Mouse (Mus musculus): ENCODE data around the gene Tanc2.

Gene Tanc2

GRCm38 (mm10) chr11:105823759-105824158, 234.0 kb downstream of the Tanc2 start:
- in situ Hi-C loops (cut with MboI; ENCODE audit: unreplicated experiment in 2 of 2) = no loop called here

- in situ Hi-C loops (cut with MboI; ENCODE audit: unreplicated experiment in 2 of 2) = no loop called here
Measured at GRCm38 (mm10) chr11:105828175-105828574, 238.4 kb downstream of the Tanc2 start.

- in situ Hi-C loops (cut with MboI; ENCODE audit: unreplicated experiment in 2 of 2) = no loop called here
Measured at GRCm38 (mm10) chr11:105835209-105835608, 245.4 kb downstream of the Tanc2 start.

DNA sequence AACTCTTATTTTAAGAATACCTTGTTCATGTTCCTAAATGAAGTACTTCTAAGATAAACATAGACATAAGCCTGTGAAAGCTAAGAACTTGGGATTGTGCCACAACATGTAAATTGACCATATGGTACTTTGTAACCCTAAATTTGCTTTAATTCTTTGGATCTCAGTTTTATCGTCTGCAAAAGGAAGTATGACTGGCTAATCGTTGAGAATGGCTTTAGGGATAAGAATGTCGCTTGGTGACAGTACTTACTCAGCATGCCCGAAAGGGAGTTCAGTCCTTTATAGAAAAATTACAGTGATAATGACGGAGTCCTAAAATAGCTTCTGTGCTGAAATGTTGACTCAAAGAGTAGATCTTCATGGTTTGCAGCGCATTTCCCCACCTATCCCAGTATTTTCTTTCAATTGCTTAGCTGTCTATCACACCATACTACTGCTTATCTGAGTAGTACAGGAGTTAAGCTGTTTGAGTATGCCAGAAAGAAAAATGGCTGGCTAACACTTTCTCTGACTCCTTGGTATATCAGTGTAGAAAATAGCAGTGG, 246.6 kb downstream of the Tanc2 start:
- in situ Hi-C loops (cut with MboI; ENCODE audit: unreplicated experiment in 2 of 2) = no loop called here

- in situ Hi-C loops (cut with MboI; ENCODE audit: unreplicated experiment in 2 of 2) = no loop called here
Measured at GRCm38 (mm10) chr11:105837962-105838361, 248.2 kb downstream of the Tanc2 start.

DNA sequence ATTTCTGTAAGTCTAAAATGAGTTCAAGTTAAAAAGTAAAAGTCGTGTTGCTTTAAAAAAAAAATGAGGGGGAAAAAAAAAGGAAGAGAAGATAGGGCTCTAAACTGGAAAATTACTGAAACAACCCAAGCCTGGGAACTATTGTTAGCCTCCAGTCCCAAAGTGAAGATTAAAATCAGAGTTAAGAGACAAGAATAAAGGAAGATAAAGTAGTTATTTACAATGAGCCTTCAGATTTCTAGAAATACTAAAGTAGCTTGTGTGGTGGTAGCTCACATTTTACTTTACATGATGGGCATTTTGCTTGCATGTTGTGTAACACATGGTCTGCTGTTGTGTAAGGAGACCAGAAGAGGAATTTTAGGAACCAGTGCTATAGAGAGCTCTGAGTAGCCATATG, 256.1 kb downstream of the Tanc2 start:
- in situ Hi-C loops (cut with MboI; ENCODE audit: unreplicated experiment in 2 of 2) = no loop called here

- in situ Hi-C loops (cut with MboI; ENCODE audit: unreplicated experiment in 2 of 2) = no loop called here
Measured at GRCm38 (mm10) chr11:105855504-105855903, 265.7 kb downstream of the Tanc2 start.

GRCm38 (mm10) chr11:105858063-105858462, 268.3 kb downstream of the Tanc2 start:
- in situ Hi-C loops (cut with MboI; ENCODE audit: unreplicated experiment in 2 of 2) = no loop called here

- in situ Hi-C loops (cut with MboI; ENCODE audit: unreplicated experiment in 2 of 2) = no loop called here
Measured at GRCm38 (mm10) chr11:105885558-105885957, 295.8 kb downstream of the Tanc2 start.

DNA sequence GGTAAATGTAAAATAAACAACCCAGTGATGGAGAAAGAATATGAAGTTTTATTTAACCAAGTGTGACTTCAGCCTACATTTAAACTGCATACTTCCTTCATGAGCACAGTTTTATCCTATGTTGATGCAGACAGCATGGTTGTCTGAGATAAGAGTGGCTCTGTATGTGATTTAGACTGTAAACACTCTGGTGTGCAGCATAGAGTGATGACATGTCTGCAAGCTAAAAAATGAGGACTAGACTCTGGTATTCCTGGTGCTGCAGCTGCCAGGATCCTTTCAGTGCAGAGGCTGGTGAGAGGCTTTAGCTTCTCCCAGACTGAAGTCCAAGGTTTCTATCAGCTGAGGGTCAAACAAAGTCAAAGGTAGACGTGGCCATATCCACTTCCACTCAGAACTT, 297.5 kb downstream of the Tanc2 start:
- in situ Hi-C loops (cut with MboI; ENCODE audit: unreplicated experiment in 2 of 2) = no loop called here

DNA sequence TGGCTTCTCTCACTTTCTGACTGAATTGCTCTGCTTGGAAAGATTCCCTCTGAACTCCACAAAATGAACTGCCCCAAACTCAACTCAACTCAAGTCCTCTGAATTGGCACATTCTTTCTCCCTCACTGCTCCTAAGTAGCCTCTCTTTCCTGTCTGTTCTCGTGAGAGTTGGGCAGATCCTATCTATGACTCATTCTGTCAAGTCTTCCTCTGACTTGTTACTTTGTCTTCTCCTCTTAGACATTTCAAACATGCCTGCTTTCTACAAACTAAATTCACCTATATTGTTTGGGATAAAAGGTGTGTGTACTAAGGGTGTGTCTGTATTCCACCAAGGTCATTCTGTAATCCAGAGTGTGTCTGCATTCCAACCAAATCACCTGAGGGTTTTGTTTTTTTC, 309.4 kb downstream of the Tanc2 start:
- in situ Hi-C loops (cut with MboI; ENCODE audit: unreplicated experiment in 2 of 2) = no loop called here

- in situ Hi-C loops (cut with MboI; ENCODE audit: unreplicated experiment in 2 of 2) = loop anchor here (25.0 kb wide), 2 partner anchors 1414 to 1614 kb away; no protein-coding TSS in a partner anchor
Measured at GRCm38 (mm10) chr11:105901501-105901900, 311.7 kb downstream of the Tanc2 start.

- in situ Hi-C loops (cut with MboI; ENCODE audit: unreplicated experiment in 2 of 2) = loop anchor here (25.0 kb wide), 2 partner anchors 1416 to 1616 kb away; no protein-coding TSS in a partner anchor
Measured at GRCm38 (mm10) chr11:105902956-105903355, 313.2 kb downstream of the Tanc2 start.

DNA sequence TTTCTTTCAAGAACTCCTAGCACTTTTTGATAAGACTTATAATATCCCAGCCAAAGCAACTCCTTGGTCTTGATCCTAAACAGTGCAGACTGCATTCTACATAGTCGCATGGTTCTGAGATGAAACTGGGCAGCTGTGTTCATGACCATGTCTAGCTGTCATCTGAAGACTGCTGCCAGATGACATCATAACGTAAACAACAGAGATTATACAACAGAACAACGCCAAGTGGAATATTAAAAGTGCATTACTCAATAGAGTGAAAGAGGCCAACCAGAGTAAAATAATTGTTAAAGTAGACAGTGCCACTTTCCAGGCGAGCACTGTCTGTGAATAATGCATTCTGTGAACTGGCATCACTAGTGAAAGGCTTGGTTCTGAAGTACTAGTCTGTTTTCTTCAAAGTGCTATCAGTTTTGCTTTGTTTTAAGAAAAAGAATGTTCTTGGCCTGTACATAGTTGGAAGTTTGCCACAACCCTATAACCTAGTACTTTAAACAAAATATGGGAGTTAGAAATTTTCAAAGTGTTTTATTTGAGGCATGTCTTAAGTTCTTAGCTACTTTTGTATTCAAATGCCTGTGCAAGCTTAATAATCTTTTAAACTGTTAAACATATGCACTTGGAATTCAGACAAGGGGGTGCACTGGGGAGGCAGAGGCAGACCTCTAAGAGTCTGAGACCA, 315.9 kb downstream of the Tanc2 start:
- in situ Hi-C loops (cut with MboI; ENCODE audit: unreplicated experiment in 2 of 2) = loop anchor here (25.0 kb wide), 2 partner anchors 1418 to 1618 kb away; no protein-coding TSS in a partner anchor

DNA sequence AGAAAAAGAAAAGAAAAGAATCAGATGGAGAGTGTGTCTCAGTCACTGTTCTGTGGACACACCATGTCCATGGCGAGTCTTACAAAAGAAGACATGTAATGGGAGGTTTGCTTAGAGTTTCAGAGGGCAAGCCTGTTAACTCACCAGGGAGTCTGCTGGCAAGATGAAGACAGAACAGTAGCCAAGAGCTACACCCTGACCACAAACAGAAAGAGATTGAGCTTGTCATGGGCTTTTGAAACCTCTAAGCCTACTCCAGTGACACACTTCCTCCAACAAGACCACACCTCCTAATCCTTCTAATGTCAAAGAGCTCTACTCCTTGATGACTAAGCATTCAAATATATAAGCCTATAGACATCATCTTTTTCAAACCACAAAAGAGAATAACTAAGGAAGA, 317.6 kb downstream of the Tanc2 start:
- in situ Hi-C loops (cut with MboI; ENCODE audit: unreplicated experiment in 2 of 2) = loop anchor here (25.0 kb wide), 2 partner anchors 1420 to 1620 kb away; no protein-coding TSS in a partner anchor

DNA sequence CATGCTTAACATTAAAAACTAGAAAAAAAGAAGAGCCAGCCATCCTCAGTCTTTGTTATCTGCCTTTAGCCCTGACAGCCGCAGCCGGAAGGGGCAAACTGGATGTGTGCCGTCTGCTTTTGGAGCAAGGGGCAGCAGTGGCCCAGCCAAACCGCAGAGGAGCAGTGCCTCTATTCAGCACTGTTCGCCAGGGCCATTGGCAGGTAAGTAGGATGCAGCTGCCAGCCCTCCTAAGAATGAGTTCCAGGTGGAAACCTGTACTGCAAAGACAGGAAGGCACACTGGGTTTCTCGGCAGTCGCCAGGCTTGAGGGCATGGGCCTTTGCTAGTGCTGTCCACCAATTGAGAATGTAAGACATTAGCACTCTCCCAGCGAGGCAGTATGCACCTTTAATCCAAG, 319.1 kb downstream of the Tanc2 start:
- in situ Hi-C loops (cut with MboI; ENCODE audit: unreplicated experiment in 2 of 2) = loop anchor here (25.0 kb wide), 2 partner anchors 1422 to 1622 kb away; no protein-coding TSS in a partner anchor

DNA sequence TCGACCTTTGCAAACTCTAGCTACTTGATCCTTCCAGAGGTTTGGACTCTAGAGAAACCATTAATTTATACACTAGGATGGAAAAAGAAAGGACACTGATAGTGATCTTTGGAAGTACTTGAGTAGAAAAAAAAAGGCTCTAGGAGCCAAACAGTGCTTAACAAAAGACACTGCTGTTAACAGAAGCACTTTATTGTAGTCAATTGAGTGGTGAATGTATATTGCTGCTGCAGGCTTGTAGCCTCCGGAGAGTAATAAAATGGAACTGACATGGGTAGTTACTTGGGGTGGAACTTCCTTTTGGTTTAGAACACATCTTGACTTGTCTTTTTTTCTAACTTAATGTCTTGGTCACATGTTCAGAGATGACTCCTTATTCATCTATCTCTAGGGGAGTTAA, 319.8 kb downstream of the Tanc2 start:
- in situ Hi-C loops (cut with MboI; ENCODE audit: unreplicated experiment in 2 of 2) = loop anchor here (5.0 to 25.0 kb wide), 4 partner anchors 562 to 1622 kb away; no protein-coding TSS in a partner anchor

GRCm38 (mm10) chr11:105911149-105911548, 321.4 kb downstream of the Tanc2 start:
- in situ Hi-C loops (cut with MboI; ENCODE audit: unreplicated experiment in 2 of 2) = loop anchor here (5.0 to 25.0 kb wide), 4 partner anchors 564 to 1624 kb away; no protein-coding TSS in a partner anchor

DNA sequence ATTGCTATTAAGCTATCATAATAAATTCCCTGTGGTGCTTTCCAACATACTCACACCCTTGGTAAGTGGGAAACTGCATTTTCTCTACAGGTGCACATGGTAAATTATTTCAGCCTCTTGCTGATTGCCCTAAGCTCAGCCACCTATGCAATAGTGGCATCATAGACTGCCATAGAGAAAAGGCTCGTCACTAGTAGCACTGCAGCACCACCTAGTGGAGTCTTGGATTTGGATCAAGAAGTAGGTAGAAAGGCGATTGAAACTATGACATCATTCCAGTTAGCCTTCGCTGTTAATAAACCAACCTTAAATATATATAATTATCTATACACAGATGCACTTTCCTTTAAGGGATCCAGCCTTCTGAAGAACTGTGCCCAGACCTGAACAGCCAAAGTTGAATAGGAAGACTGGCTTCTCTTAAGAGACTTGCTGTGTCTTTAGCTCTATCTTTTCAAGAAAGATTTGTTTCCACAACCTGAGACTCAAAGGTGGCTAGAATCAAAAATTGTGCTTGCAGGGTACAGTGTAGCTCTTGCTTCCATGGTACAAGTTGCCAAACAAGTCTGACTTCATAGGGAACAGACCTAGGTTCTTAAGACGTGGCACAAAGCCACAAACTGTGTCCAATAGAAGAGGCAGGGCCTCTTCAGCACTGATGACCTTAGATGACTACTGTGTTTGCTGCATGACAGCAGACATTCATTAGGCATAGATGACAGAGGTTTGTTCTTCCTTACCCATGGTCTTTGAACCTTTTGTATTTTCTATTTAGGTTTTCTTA, 322.0 kb downstream of the Tanc2 start:
- in situ Hi-C loops (cut with MboI; ENCODE audit: unreplicated experiment in 2 of 2) = loop anchor here (5.0 to 25.0 kb wide), 4 partner anchors 564 to 1624 kb away; no protein-coding TSS in a partner anchor

DNA sequence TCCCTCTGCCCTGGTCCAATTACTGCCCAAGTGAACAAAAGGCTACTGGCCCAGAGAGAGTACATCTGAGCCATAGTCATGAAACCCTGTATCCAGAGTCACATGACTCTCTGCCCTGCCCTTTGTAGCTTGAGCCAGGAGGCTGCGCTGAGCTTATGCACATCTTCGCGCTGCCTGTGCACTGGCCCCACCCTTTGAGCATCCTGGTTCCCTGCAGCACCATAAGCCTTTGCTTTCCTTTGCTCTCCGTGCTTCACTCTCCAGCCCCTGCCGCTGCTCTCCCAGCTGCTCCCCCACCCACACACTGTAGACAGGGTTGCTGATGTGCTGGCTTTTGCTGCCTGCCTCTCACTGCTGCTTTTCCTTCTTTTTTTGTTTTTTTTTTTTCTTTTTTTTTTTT, 323.8 kb downstream of the Tanc2 start:
- in situ Hi-C loops (cut with MboI; ENCODE audit: unreplicated experiment in 2 of 2) = loop anchor here (5.0 to 25.0 kb wide), 4 partner anchors 566 to 1626 kb away; no protein-coding TSS in a partner anchor
